Mouse (Mus musculus): ENCODE measurements around the gene Tprgl.

Tprgl gene

DNA sequence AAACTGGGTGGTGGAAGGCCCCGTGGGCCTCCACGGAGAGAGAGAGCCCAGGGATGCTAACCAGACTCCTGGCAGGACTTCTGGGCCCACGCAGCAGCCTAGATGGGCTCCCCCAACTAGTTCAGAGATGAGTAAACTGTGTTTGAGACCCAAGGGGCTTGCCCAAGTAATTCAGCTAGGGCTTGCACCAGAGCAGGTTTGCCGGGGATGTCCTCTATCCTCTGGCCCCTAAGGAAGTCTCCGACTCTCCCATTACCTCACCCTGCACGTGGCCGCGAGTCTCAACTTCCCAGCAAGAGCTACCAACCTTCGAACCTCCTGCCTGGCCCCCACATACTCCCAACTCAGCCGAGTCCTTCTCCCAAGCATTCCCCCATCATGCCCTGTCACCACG, 50.6 kb downstream of the Tprgl start:
- no peak for DNase-seq

DNA sequence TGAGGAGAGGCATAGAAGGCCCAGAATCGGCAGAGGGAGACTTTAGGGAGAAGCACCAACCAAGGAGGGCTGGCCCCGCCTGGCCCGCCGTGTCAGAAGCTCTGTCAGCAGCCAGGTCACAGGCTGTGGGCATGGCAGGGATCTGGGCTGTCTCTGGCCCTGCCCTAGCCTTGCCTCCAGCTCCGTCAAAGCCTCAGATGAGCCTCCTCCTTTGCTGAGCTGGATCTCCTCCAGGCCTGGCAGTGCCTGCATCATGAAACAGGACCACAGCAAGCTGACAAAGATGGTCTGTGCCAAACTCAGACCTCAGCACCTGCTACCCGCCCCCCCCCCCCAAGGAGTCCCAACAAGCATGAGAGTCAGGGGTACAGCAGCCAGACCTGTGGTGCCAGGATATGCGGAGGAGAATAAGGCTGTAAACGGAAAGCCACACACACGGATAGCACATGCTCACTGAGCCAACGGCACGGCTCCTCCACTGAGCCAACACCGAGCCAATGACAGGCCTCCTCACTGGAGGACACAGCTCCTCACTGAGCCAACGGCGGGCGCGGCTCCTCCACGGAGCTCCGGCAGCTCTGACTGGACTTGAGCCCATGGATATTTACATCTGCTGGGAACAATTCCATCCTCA, 51.1 kb downstream of the Tprgl start:
- DNase-seq, result peak; percentile 87

Data from cerebellum, adult 9-11 months (tissue).